Mouse (Mus musculus) thymus, postnatal 0 days (tissue): ENCODE results near the gene Abcc8. TPM values are rescaled to one million over a fixed set of nuclear protein-coding genes. Genes with fewer than 3 reads are reported as not detected.
"Not testable (repeated sequence)": the region's sequence is repeated elsewhere in the genome, so short reads cannot be mapped to it uniquely, and the experiment has no call there.

Experiments
- DNase-seq: peaks from one replicate; pipeline ENCODE4 v3.0.0-alpha.2; 2015; ENCODE audit warnings: low spot score
- polyA plus RNA-seq: library from polyadenylated mRNA; unstranded; fragments of >200 nt; fragmentation: Nextera tagmentation; extraction: Ambion mirVana; gene quantifications from 2 replicates; pipeline ENCODE4 v1.2.1, GENCODE M21; 2015

Gene Abcc8
- 1.0 and 1.1 TPM in 2 replicates for polyA plus RNA-seq

- DNase-seq = no peak
Observed at GRCm38 (mm10) chr7:46179431-46180275, at the start of gene Abcc8. TSS of gene Abcc8 (minus strand) at chr7:46180033.

DNA sequence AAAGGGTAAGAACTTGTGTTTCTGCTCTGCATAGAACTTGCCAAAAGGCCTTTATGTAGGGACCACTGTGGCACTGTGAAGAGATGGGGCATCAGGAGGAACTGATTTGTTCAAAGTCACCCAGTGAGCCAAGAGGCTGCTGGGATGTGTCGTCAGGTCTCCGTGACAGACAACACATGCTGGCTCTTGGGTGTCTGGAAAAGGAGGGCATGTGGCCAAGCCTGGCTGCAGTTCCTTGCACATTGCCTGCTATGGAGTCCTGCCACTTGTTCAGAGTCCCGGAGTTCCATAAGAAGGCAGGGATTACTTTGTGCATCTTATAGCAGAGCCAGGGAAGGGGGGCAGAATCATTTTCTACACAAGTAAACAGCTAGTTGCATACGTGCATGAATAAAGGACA is 47.1 kb upstream of the Abcc8 start:
- DNase-seq = no peak

GRCm38 (mm10) chr7:46226253-46226652 is 46.4 kb upstream of the Abcc8 start:
- DNase-seq = peak; percentile 27

DNA sequence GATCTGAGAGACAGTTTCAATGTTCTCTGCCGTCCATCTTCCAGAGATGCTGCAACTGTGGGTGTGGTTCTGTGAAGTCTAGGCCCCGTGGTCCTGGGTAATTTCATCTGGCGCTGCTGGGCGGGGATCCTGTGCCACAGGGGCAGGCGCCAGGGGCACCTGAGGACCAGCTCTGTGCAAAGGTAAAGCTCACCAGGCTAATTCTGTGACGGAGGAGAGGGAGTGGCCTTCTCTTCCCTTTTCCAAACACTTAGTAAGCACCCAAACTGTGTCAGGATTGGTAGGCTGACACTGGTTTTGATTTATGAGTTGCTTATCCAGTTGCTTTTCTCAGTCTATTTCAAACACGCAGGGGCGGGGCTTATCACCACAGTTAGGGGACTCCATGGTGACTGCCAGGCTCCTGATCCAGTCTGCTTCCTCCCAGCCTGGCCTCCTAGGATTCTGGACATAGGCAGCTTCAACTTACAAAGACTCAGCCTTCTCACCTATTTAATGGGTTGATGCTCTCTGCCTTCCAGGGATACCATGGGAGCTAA is 40.8 kb upstream of the Abcc8 start:
- no peak for DNase-seq

DNA sequence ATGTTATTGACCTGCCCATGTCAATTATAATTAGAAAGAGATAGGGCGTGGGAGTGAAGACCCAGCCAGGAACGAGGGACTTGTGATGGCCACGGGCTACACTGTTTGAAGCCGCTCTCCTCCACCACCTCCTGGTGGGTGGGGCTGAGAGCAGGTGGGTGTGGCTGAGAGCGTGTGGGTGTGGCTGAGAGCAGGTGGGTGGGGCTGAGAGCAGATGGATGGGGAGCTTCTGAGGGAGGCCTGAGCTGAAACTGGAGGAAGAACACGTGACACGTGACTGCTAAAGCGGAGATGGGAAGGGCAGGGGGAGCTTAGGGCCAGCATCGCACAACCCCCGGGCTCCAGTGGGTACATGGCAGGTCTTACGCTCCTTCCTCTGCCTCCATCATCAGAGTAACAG is 38.6 kb upstream of the Abcc8 start:
- peak; percentile 17 for DNase-seq

GRCm38 (mm10) chr7:46216481-46216880 is 36.6 kb upstream of the Abcc8 start:
- no peak for DNase-seq

- no peak for DNase-seq
Observed at GRCm38 (mm10) chr7:46210276-46210675, 30.4 kb upstream of the Abcc8 start.

GRCm38 (mm10) chr7:46208131-46208530 is 28.3 kb upstream of the Abcc8 start:
- DNase-seq = no peak

DNA sequence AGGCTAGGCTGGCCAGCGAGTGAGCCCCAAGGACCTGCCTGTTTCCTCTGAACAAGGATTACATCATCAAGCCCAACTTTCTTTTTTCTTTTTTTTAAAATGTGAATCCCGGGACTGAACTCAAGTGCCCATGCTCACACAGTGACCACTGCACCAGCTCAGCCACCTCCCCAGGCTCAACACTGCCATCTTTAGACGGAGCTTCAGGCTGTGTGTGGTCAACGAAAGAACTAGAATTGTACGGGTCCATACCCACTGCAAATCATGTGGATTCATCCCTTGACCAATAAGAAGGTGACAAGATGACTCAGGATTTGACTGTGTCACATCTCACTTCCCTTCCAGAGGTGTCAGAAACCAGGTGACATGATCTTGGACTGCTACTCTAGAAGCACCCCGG is 24.9 kb upstream of the Abcc8 start:
- no peak for DNase-seq

GRCm38 (mm10) chr7:46204046-46204471 is 24.2 kb upstream of the Abcc8 start:
- peak; percentile 47 for DNase-seq

DNA sequence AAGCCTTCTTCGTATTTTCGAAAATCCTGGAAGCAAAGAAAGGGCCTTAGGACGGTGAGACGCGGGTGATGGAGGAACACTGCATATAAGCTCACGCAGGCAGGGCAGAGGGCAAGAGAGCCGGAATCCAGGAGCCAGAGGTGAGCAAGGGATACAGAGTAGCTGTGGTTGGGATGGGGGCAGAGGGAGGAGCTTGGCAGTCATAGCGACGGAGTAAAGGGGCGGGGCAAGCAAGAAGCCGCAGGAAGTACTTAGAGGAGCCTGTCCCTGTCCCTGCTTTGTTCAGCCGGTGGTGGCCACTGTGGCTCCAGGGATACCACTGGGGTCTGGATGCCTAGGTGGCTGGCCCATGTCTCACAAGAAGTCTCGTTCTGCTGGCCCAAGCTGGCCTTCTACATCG is 21.8 kb upstream of the Abcc8 start:
- no peak for DNase-seq

DNA sequence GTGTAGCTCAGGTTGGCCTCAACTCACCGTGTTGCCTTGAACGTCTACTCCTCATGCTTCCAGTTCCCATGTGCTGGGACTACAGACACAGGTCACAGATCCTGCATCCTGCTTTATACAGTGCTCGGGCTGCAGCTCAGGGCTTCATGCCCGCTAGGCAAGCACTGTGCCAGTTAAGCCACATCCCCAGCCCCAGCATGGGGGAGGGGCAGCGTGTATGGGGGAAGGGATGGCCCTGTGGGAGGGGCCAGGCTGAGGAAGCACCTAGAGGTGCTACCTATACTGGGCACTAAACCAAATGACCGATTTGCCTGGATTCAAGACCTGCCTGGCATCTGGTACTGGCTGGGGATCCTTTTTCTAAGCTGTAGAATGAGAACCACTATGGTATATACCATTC is 20.2 kb upstream of the Abcc8 start:
- no peak for DNase-seq

DNA sequence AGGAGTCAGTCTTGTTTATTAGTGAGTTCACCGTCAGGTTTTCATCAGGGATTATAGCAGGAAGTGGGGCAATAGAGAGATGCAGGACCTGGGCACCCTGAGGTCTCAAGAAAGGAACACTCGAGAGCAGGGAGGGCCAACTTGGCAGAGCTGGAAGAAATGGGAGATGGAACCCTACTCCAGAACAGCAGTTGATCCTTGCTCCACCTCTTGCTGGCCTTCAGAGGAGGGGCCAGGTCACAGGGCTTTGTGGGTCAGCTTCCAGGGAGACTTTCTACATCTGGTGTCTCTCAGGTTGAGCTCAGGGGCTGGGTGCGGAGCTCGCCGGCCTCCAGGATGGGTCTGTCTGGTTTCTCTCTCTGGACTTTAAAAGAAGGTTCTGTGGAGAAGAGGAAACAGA is 15.5 kb upstream of the Abcc8 start:
- DNase-seq = no peak

GRCm38 (mm10) chr7:46184232-46184631 is 4.4 kb upstream of the Abcc8 start:
- DNase-seq = no peak

DNA sequence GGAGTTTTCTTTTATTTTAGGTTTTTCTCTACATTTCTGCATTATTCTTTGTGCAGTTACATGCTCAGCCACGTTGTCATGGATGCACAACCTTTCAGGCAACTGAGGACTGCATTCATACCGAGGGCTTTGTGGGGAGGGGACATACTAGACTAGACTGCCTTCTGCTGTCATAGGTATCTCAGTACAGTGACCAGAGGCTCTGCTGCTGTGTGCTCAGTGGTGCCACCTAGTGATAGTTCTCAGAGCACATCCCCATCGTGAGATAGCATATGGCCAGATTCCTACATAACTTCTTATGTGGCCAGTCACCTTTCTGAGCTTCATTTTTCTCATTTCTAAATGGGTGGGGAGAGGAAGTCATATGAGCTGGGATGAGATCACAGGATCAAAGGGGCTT is 1.8 kb upstream of the Abcc8 start:
- peak; percentile 45 for DNase-seq

- DNase-seq = not testable (repeated sequence)
Observed at GRCm38 (mm10) chr7:46168980-46169379, 10.9 kb downstream of the Abcc8 start.

DNA sequence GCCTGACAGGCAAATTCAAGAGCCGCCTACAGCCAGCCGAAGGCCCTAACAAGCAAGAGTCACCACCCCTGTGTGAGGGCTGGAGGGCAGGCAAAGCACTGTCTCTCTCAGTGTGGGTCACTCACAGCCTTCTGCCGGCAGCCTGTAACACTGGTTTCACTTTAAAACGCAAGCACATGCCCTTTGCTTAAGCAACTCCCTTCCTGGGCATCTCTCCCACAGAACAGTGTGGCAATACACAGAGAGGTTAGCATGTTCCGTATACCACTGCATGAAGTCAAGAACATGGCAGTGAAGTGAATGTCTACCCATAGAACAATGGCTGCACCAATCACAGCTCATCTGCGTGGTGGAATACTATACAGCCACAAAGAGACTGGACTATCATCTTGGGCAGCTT is 11.4 kb downstream of the Abcc8 start:
- DNase-seq = no peak

DNA sequence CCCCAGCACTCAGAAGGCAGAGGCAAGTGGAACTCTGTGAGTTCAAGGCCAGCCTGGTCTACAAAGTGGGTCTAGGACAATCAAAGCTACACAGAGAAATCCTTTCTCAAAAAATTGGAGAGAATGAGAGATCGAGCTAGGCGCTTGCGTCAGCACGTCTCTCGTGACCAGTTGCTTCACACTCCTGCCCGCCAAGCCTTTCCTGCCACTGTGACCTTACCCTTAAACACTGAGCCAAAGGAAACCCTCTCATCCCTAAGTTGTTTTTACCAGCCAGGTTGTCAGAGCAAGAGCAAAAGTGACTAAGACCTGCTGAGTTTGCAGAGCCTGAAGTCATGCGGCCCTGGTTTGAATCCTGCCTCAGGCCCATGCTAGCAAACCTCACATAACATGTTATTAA is 11.9 kb downstream of the Abcc8 start:
- no peak for DNase-seq

DNA sequence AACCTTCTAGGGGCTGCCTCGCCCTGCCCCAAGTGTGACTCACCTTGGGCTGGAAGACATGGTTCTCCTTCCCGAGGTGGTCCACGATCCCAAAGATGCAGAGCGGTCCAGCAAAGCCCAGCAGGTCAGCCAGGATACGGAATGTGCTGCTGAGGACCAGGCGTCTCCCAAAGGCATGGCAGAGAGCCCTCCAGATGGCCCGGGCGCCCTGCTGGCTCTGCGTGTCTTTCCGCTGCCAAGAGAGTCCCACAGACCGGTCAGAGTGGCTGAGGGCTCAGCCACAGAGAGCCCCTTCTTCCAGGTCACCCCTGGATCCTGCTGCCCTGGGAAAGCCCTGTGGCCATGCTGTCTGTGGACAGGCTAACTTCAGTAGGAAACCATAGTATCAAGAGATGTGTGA is 14.0 kb downstream of the Abcc8 start:
- DNase-seq = no peak

DNA sequence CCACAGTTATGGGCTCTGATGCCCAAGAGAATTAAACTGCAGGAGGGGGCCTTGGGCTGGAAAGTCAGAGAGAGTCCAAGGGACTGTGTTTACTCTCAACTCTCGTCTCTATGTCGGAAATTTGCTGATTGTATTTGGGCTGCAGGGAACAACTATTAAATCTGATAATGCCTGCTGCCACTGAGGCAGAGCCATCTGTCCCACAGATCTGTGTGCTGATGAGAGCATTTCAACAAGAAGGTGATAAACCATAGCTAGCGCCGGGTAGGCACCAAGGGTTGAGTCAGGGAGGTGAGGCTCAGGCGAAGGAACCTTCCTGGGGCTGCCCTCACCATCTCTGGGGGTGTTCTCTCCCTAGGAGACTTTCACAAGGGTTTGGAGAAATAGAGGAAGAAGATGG is 17.1 kb downstream of the Abcc8 start:
- no peak for DNase-seq

- no peak for DNase-seq
Observed at GRCm38 (mm10) chr7:46162132-46162727, 17.6 kb downstream of the Abcc8 start.

- no peak for DNase-seq
Observed at GRCm38 (mm10) chr7:46161615-46162014, 18.2 kb downstream of the Abcc8 start.

DNA sequence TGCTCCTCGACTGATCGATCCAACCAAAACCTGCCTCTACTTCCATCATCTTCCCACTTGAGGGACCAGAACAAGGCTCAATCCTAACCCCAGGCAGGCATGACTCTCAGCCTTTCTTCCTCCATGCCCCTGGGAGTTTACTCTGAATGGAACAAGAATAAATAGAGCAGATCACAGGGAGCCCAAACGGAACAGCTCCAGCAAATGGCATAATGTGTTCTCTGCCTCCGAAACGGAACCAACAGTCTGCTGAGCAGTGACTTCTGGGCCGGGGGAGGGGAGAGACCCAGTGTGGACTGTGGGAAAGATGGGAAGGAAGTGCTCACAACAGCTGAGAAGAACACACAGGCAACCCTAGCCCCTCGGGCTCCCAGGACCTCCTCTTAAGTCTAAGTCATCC is 22.1 kb downstream of the Abcc8 start:
- DNase-seq = no peak
